Mouse (Mus musculus): ENCODE results near the gene Pced1b.

GRCm38 (mm10) chr15:97249322-97249721 is 2.4 kb downstream of the Pced1b start:
- TF ChIP-seq CTCF (IDR thresholded peaks at IDR 0.05; ENCODE audit: low read depth, low read length) (no peak), POLR2A (IDR thresholded peaks at IDR 0.05; ENCODE audit: extremely low read depth, insufficient read depth, low read length) (no peak)
